Mouse (Mus musculus) ES-E14 (cell line): ENCODE data around the gene 9530077C05Rik. TPM values are rescaled to one million over a fixed set of nuclear protein-coding genes. Genes with fewer than 3 reads are reported as not detected.

ENCODE experiments used
- DNase-seq: peaks from one replicate; pipeline ENCODE4 v3.0.0-alpha.2; 2013; ENCODE audit warnings: low read depth, low spot score
- H3K27ac ChIP-seq: 2 replicates; pipeline ENCODE4 v1.5.1; 2012; ENCODE audit warnings: low read depth, mild to moderate bottlenecking, low read length, moderate library complexity, mixed read lengths; ENCODE audit not compliant: poor library complexity, insufficient read depth, severe bottlenecking
- H3K36me3 ChIP-seq: 2 replicates; pipeline ENCODE4 v1.6.1; 2012; ENCODE audit warnings: mild to moderate bottlenecking, low read length, moderate library complexity, mixed read lengths; ENCODE audit not compliant: control insufficient read depth, poor library complexity, insufficient read depth, severe bottlenecking
- H3K4me1 ChIP-seq, 2 experiments: fragments of 150-350 bp in 1 of 2; sonication (generic) in 1 of 2; 2 replicates each; pipeline ENCODE4 v1.6.1; 2012; ENCODE audit warnings: low read length in 2 of 2, mild to moderate bottlenecking in 1 of 2, mixed read lengths in 1 of 2; ENCODE audit not compliant: control insufficient read depth in 2 of 2, insufficient read depth in 2 of 2, poor library complexity in 1 of 2
- H3K4me3 ChIP-seq, 2 experiments: fragments of 150-350 bp in 1 of 2; sonication (generic) in 1 of 2; 2 replicates each; pipeline ENCODE4 v1.5.1; 2012; ENCODE audit warnings: low read length in 2 of 2, low read depth in 1 of 2, mild to moderate bottlenecking in 1 of 2, mixed read lengths in 1 of 2; ENCODE audit not compliant: insufficient read depth in 1 of 2, poor library complexity in 1 of 2, severe bottlenecking in 1 of 2
- H3K9ac ChIP-seq: 2 replicates; pipeline ENCODE4 v1.6.1; 2012; ENCODE audit warnings: low read depth, mild to moderate bottlenecking, low read length, mixed read lengths; ENCODE audit not compliant: poor library complexity, insufficient read depth, severe bottlenecking
- H3K9me3 ChIP-seq: fragments of 150-350 bp; sonication (generic); 2 replicates; pipeline ENCODE4 v1.6.1; 2012; ENCODE audit warnings: low read depth, mild to moderate bottlenecking, low read length; ENCODE audit not compliant: control insufficient read depth, insufficient read depth
- CHD2 ChIP-seq: IDR thresholded peaks from 2 replicates; pipeline ENCODE4 v1.6.1; 2014; ENCODE audit warnings: mild to moderate bottlenecking, low read depth, low read length, inconsistent platforms
- HCFC1 ChIP-seq: IDR thresholded peaks from 2 replicates; pipeline ENCODE4 v1.6.1; 2012; ENCODE audit warnings: low read length, inconsistent platforms, borderline replicate concordance; ENCODE audit not compliant: insufficient read depth
- MAFK ChIP-seq: IDR thresholded peaks from 2 replicates; pipeline ENCODE4 v1.6.1; 2014; ENCODE audit warnings: mild to moderate bottlenecking, low read depth, low read length, inconsistent platforms; ENCODE audit not compliant: insufficient read depth
- ZC3H11A ChIP-seq: IDR thresholded peaks from 2 replicates; pipeline ENCODE4 v1.6.1; 2012; ENCODE audit warnings: low read depth, mild to moderate bottlenecking, inconsistent platforms, low read length, borderline replicate concordance
- ZNF384 ChIP-seq: IDR thresholded peaks from 2 replicates; pipeline ENCODE4 v1.6.1; 2012; ENCODE audit warnings: low read depth, low read length, inconsistent platforms
- in situ Hi-C, 2 experiments: fragments of 600-800 bp; cut with MboI; formaldehyde crosslinking; loops; one replicate each; pipeline ENCODE4 v1.15.1; 2025; ENCODE audit warnings: low sequenced_read_pairs in 2 of 2, inconsistent platforms in 1 of 2; ENCODE audit not compliant: unreplicated experiment in 2 of 2
- total RNA-seq: library from RNA; depleted of rRNA; stranded (reverse); fragments of 300-350 nt; gene quantifications from 2 replicates; pipeline ENCODE4 v1.2.3, GENCODE M21; 2012

Gene 9530077C05Rik
- total RNA-seq, 1 experiment = 2.2 TPM

DNA sequence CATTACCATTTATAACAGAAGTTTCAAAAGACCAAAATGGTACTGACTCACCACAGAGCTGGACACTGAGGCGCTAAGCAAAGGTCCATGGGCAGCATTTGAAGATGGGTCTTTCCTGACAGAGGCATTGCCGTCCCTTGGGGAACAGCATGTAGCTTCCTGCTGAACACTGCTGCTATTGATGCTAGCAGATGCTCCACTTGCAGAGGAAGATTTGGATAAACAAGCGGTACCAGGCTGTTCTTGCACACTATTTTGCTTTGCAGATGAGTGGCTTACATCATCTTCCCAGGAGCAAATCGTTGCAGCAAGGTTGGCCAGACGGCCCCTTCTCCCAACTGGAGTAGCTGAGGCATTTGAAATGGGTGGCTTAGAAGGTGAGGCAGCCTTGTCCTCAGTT is 35.2 kb upstream of the 9530077C05Rik start:
- Histone ChIP-seq H3K9ac (no peak overlapping the region), H3K4me1 (no peaks in the 10 kb centered on the region), H3K4me3 (no peak overlapping the region), H3K36me3 (peaks cover 53% of the 10 kb centered on the region), H3K9me3 (no peaks in the 10 kb centered on the region), H3K27ac (no peak overlapping the region)
- in situ Hi-C loops = no loop called here
- DNase-seq = no peak
- TF ChIP-seq CHD2 (no peak), MAFK (no peak), HCFC1 (no peak), ZNF384 (no peak), ZC3H11A (no peak)

DNA sequence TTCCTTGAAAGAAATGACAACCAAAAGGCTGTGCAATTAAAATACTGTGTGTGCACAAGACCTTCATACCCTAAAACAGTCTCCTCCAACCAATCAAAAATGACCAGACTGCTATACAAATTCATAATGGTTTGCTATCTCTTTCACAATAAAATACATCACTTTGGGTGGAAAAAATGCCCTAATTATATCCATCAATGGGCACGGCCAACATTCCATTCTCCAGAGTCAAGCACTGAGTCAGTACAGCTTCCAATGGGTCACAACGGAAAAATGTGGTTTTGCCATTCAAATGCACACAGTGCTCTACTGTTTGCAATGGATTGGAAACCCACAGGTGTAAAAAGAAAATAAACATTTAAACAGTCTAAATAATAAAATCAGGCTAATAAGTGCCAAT is 25.4 kb upstream of the 9530077C05Rik start:
- Histone ChIP-seq H3K4me1 (peaks cover 6% of the 10 kb centered on the region in 2 experiments; a peak in 3 of 4 replicates), H3K27ac (no peak overlapping the region), H3K9me3 (no peaks in the 10 kb centered on the region), H3K36me3 (peaks cover 11% of the 10 kb centered on the region), H3K4me3 (no peak overlapping the region), H3K9ac (no peak overlapping the region)
- no peak for DNase-seq
- TF ChIP-seq ZC3H11A (no peak), HCFC1 (no peak), MAFK (no peak), CHD2 (no peak), ZNF384 (no peak)
- in situ Hi-C loops = no loop called here

DNA sequence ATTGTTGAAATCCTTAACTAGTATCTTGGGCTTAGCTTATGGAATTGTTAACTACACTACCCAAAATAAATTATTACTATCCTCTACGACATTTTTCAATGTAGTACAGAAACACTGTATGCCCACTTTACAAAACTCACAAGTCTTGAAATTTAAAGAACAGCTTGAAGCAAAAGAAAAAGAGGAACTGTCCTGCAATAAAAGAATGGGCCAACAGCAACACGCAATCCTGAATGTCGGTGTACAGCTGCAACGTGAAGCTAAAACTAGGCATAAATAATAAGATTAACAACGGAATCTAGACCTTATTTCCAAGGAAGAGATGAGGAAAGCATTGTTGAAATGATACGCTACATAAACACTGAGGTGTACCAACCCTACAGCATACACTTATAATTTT is 23.4 kb upstream of the 9530077C05Rik start:
- H3K36me3 ChIP-seq = no peaks in the 10 kb centered on the region; the same call in 1 of the 2 replicates
- H3K4me1 ChIP-seq = peaks cover 6 to 15% of the 10 kb centered on the region in 2 experiments; a peak in 3 of 4 replicates
- TF ChIP-seq ZC3H11A (no peak), CHD2 (no peak), HCFC1 (no peak), MAFK (no peak), ZNF384 (no peak)
- no peaks in the 10 kb centered on the region for H3K9me3 ChIP-seq
- H3K4me3 ChIP-seq = peak overlapping the region; percentile 80 to 92
- no peak for DNase-seq
- H3K27ac ChIP-seq = peak overlapping the region; percentile 94; the same call in 1 of the 2 replicates
- peak overlapping the region; percentile 95; the same call in 1 of the 2 replicates for H3K9ac ChIP-seq
- in situ Hi-C loops = no loop called here

DNA sequence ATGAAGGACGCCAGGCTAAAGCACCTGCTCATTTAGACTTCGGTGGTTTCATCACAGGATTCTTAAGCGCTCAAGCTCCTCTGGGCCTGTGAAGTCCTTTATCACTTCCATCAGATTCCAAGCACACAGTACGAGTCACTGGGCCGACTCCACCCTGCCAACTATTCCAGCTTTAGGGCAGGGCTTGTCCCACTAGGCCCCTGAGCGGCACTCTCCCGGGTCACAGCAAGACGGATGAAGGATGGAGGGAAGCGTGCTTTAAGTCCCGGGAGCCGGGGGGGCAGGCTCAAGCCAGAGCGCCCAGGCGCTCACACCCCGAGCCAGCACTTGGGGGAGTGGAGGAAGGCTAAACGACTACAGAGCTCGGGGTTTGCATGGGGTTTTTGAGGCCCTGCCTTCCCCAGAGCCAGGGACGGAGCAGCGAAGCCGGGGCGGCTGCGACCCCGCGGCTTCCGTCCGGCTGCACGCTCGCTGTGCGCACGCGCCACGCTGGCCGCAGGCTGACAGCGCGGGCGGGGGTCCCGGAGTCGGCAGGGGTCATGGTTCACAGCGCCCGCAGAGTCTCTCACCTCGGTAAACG is 22.8 kb upstream of the 9530077C05Rik start:
- Histone ChIP-seq H3K9ac (peak overlapping the region; percentile 95), H3K4me3 (peak overlapping the region; percentile 80 to 92), H3K27ac (peak overlapping the region; percentile 94), H3K9me3 (no peaks in the 10 kb centered on the region), H3K36me3 (no peaks in the 10 kb centered on the region; the same call in 1 of the 2 replicates), H3K4me1 (peaks cover 6 to 15% of the 10 kb centered on the region in 2 experiments; a peak in 3 of 4 replicates)
- DNase-seq = peak; percentile 54
- TF ChIP-seq ZNF384 (no peak), ZC3H11A (no peak), MAFK (no peak), HCFC1 (no peak; the same call in 1 of the 2 replicates), CHD2 (no peak)
- in situ Hi-C loops = no loop called here

DNA sequence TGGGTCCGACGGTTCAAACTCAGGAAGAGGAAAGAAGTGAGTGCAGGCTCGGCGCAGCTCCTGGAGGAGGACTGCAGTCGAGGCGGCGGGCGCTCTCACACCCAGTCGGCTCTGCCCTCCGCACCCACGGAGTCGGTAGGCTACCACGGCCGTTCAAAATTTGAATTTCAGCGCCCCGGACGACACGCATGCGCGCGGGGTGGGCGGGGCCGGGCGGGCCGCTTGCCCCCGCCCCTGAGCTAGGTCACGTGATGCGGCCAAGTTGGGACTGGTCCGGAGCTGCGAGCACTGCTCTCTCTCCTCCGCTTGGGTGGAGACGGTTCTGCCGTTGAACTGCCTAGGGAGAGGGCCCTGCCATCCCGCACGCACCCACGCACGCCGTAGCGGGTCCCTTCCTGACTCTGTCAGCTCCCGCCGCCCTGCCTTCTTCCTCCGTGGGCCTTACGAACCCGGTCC is 22.3 kb upstream of the 9530077C05Rik start, which contains the start of gene Anln:
Gene Anln, minus strand, starts transcription at position 168 of the 456 bp plus-strand sequence.
- peak within 1 kb of the TSS; percentile 80 to 92 for H3K4me3 ChIP-seq
- TF ChIP-seq HCFC1 = peak; percentile 68; the same call in 1 of the 2 replicates
- no peak for TF ChIP-seq CHD2
- TF ChIP-seq MAFK = no peak
- H3K36me3 ChIP-seq = no peaks in the 10 kb centered on the region; the same call in 1 of the 2 replicates
- peak within 1 kb of the TSS; percentile 97 for H3K9ac ChIP-seq
- in situ Hi-C loops = no loop called here
- H3K9me3 ChIP-seq = no peaks in the 10 kb centered on the region
- peak; percentile 92 for DNase-seq
- peak within 1 kb of the TSS; percentile 97 for H3K27ac ChIP-seq
- H3K4me1 ChIP-seq = peaks cover 6 to 15% of the 10 kb centered on the region in 2 experiments; a peak in 3 of 4 replicates
